Mouse (Mus musculus) CD4-positive, CD25-positive, alpha-beta regulatory T cell, adult 4 months (primary cell): ENCODE results near the gene Scnm1. TPM values are rescaled to one million over a fixed set of nuclear protein-coding genes. Genes with fewer than 3 reads are reported as not detected.

ENCODE experiments used
- ATAC-seq: one replicate; pipeline ENCODE4 v1.8.0; 2017
- polyA plus RNA-seq, 2 experiments: library from polyadenylated mRNA; unstranded; fragments of 100-300 nt; shearing (Covaris generic); gene quantifications; one replicate each; pipeline ENCODE4 v1.2.1; 2017

The Scnm1 gene
- polyA plus RNA-seq, result 100 to 1,000 TPM; 110 TPM

- peak; percentile 84 for ATAC-seq
Measured at GRCm38 (mm10) chr3:95133680-95134101, at the start of gene Scnm1, which contains the start of gene Lysmd1. Gene Scnm1, minus strand, starts transcription at chr3:95134011. Gene Lysmd1, plus strand, starts transcription at chr3:95134088.

- no peak for ATAC-seq
Measured at GRCm38 (mm10) chr3:95181841-95182240, 48.0 kb upstream of the Scnm1 start.

GRCm38 (mm10) chr3:95179890-95180289 is 46.1 kb upstream of the Scnm1 start:
- no peak for ATAC-seq

- no peak for ATAC-seq
Measured at GRCm38 (mm10) chr3:95178948-95179347, 45.1 kb upstream of the Scnm1 start.

- ATAC-seq, result no peak
Measured at GRCm38 (mm10) chr3:95177583-95177982, 43.8 kb upstream of the Scnm1 start.

GRCm38 (mm10) chr3:95176500-95176899 is 42.7 kb upstream of the Scnm1 start:
- no peak for ATAC-seq

GRCm38 (mm10) chr3:95174011-95174592 is 40.3 kb upstream of the Scnm1 start:
- peak; percentile 92 for ATAC-seq

- peak; percentile 35 for ATAC-seq
Measured at GRCm38 (mm10) chr3:95173256-95173949, 39.6 kb upstream of the Scnm1 start.

- ATAC-seq, result no peak
Measured at GRCm38 (mm10) chr3:95172526-95173255, 38.9 kb upstream of the Scnm1 start.

- ATAC-seq, result no peak
Measured at GRCm38 (mm10) chr3:95171105-95171504, 37.3 kb upstream of the Scnm1 start.

- ATAC-seq, result no peak
Measured at GRCm38 (mm10) chr3:95169996-95170395, 36.2 kb upstream of the Scnm1 start.

- no peak for ATAC-seq
Measured at GRCm38 (mm10) chr3:95164840-95165239, 31.0 kb upstream of the Scnm1 start.

GRCm38 (mm10) chr3:95164256-95164550 is 30.4 kb upstream of the Scnm1 start:
- no peak for ATAC-seq

GRCm38 (mm10) chr3:95163419-95164255 is 29.8 kb upstream of the Scnm1 start:
- ATAC-seq, result no peak

GRCm38 (mm10) chr3:95162345-95162628 is 28.5 kb upstream of the Scnm1 start:
- ATAC-seq, result no peak

- ATAC-seq, result no peak
Measured at GRCm38 (mm10) chr3:95161618-95162344, 28.0 kb upstream of the Scnm1 start.

GRCm38 (mm10) chr3:95161041-95161551 is 27.3 kb upstream of the Scnm1 start:
- ATAC-seq, result no peak

GRCm38 (mm10) chr3:95159987-95160963 is 26.5 kb upstream of the Scnm1 start, which contains the start of gene Sema6c:
Gene Sema6c, plus strand, starts transcription at chr3:95160457.
- peak; percentile 99 for ATAC-seq

- ATAC-seq, result peak; percentile 12
Measured at GRCm38 (mm10) chr3:95159511-95159986, 25.7 kb upstream of the Scnm1 start.

- ATAC-seq, result peak; percentile 71
Measured at GRCm38 (mm10) chr3:95153874-95154273, 20.1 kb upstream of the Scnm1 start.

GRCm38 (mm10) chr3:95147924-95148323 is 14.1 kb upstream of the Scnm1 start:
- no peak for ATAC-seq
